Mouse (Mus musculus): Measurements from ENCODE around the gene Cbln3. TPM values are rescaled to one million over a fixed set of nuclear protein-coding genes. Genes with fewer than 3 reads are reported as not detected.

Gene Cbln3
- polyA plus RNA-seq, 1 experiment, result 0.05 TPM

DNA sequence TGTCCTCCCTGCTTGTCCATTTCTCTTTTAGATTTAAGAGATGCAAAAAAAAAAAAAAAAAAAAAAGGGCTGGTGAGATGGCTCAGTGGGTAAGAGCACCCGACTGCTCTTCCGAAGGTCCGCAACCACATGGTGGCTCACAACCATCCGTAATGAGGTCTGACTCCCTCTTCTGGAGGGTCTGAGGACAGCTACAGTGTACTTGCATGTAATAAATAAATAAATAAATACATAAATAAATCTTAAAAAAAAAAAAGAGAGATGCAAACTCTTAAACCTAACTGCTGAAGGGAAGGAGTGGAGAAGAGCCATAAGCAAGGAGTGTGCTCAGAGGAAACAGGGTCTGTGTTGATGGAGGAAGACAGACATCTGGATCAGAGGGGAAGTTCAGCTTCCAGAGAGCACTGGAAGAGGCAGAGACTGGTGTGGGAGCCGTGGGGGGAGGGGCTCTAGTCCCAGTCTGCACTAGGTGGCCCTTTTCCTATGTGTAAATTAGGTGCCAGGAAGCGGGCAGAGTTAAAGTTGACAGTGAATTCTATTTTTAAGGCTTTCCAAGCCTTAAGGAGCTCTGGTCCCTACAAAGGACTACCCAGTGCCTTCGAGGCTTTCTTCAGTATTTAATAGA is 5.8 kb downstream of the Cbln3 start:
- Histone ChIP-seq H3ac (ENCODE audit: control insufficient read depth, insufficient read length, low read depth) (no peak overlapping the region), H3K27me3 (ENCODE audit: control insufficient read depth, insufficient read depth, insufficient read length) (no peaks in the 10 kb centered on the region), H3K79me3 (ENCODE audit: low read depth) (no peaks in the 10 kb centered on the region), H3K4me3 (ENCODE audit: insufficient read depth, poor library complexity, severe bottlenecking) (no peak overlapping the region), H3K79me2 (ENCODE audit: control insufficient read depth, insufficient read depth) (no peaks in the 10 kb centered on the region), H3K36me3 (ENCODE audit: control insufficient read depth, insufficient read depth) (no peaks in the 10 kb centered on the region)
- TF ChIP-seq USF1 (IDR thresholded peaks at IDR 0.05; ENCODE audit: low read depth) (no peak), CTCF (IDR thresholded peaks at IDR 0.05; ENCODE audit: control insufficient read depth, insufficient read depth, insufficient read length) (no peak), MAX (IDR thresholded peaks at IDR 0.05) (no peak), MYOG (IDR thresholded peaks at IDR 0.05; ENCODE audit: control insufficient read depth, extremely low read depth, insufficient read length) (no peak), CEBPB (IDR thresholded peaks at IDR 0.05; ENCODE audit: low read depth) (no peak), MYOD1 (IDR thresholded peaks at IDR 0.05; ENCODE audit: control insufficient read depth, insufficient read length, low read depth) (no peak), FOSL1 (IDR thresholded peaks at IDR 0.05; ENCODE audit: insufficient read depth, low read length, poor library complexity, severe bottlenecking) (no peak)

- no peaks in the 10 kb centered on the region for H3K36me3 ChIP-seq (ENCODE audit: control insufficient read depth, insufficient read depth)
- H3K27me3 ChIP-seq (ENCODE audit: control insufficient read depth, insufficient read depth, insufficient read length), result no peaks in the 10 kb centered on the region
- no peaks in the 10 kb centered on the region for H3K79me3 ChIP-seq (ENCODE audit: low read depth)
- H3K4me3 ChIP-seq (ENCODE audit: insufficient read depth, poor library complexity, severe bottlenecking), result no peak overlapping the region
- TF ChIP-seq FOSL1 (IDR thresholded peaks at IDR 0.05; ENCODE audit: insufficient read depth, low read length, poor library complexity, severe bottlenecking) (no peak), CTCF (IDR thresholded peaks at IDR 0.05; ENCODE audit: control insufficient read depth, insufficient read depth, insufficient read length) (no peak), MYOD1 (IDR thresholded peaks at IDR 0.05; ENCODE audit: control insufficient read depth, insufficient read length, low read depth) (no peak), CEBPB (IDR thresholded peaks at IDR 0.05; ENCODE audit: low read depth) (no peak), USF1 (IDR thresholded peaks at IDR 0.05; ENCODE audit: low read depth) (no peak), MYOG (IDR thresholded peaks at IDR 0.05; ENCODE audit: control insufficient read depth, extremely low read depth, insufficient read length) (no peak), MAX (IDR thresholded peaks at IDR 0.05) (no peak)
- H3K79me2 ChIP-seq (ENCODE audit: control insufficient read depth, insufficient read depth), result no peaks in the 10 kb centered on the region
- no peak overlapping the region for H3ac ChIP-seq (ENCODE audit: control insufficient read depth, insufficient read length, low read depth)
These were observed 6.5 kb downstream of the Cbln3 start for GRCm38 (mm10) chr14:55877469-55878315.

GRCm38 (mm10) chr14:55873714-55874683 is 10.2 kb downstream of the Cbln3 start:
- Histone ChIP-seq H3K27me3 (ENCODE audit: control insufficient read depth, insufficient read depth, insufficient read length) (no peaks in the 10 kb centered on the region), H3K79me2 (ENCODE audit: control insufficient read depth, insufficient read depth) (no peaks in the 10 kb centered on the region), H3K4me3 (ENCODE audit: insufficient read depth, poor library complexity, severe bottlenecking) (no peak overlapping the region), H3K79me3 (ENCODE audit: low read depth) (no peaks in the 10 kb centered on the region), H3ac (ENCODE audit: control insufficient read depth, insufficient read length, low read depth) (peak overlapping the region; percentile 34), H3K36me3 (ENCODE audit: control insufficient read depth, insufficient read depth) (no peaks in the 10 kb centered on the region)
- TF ChIP-seq FOSL1 (IDR thresholded peaks at IDR 0.05; ENCODE audit: insufficient read depth, low read length, poor library complexity, severe bottlenecking) (no peak), CTCF (IDR thresholded peaks at IDR 0.05; ENCODE audit: control insufficient read depth, insufficient read depth, insufficient read length) (peak; percentile 94)

DNA sequence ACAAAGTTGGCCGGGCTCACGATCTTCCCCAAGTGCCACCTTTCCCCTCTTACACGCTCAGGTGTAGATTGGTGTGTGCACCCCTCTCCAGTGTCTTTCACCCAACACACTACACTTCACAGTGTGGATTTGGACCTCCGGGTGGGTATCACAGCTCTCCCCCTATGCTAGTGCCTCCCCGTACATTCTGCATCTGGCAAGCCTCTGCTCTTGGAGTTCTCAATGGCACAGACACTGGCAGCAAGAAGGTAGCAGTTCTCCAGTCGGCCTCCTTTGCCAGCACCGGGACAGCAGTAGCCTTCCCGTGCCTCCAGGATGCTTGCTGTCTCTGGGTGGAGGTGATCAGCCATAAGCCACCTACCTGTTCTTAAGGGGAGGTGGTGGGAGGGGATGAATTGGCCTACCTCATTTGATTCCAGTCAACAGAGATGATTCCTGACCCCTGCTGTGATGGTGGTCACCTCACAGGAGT is 10.9 kb downstream of the Cbln3 start:
- H3K36me3 ChIP-seq (ENCODE audit: control insufficient read depth, insufficient read depth), result no peaks in the 10 kb centered on the region
- no peaks in the 10 kb centered on the region for H3K79me2 ChIP-seq (ENCODE audit: control insufficient read depth, insufficient read depth)
- H3ac ChIP-seq (ENCODE audit: control insufficient read depth, insufficient read length, low read depth), result no peak overlapping the region
- no peak overlapping the region for H3K4me3 ChIP-seq (ENCODE audit: insufficient read depth, poor library complexity, severe bottlenecking)
- TF ChIP-seq CTCF (IDR thresholded peaks at IDR 0.05; ENCODE audit: control insufficient read depth, insufficient read depth, insufficient read length) (no peak), USF1 (IDR thresholded peaks at IDR 0.05; ENCODE audit: low read depth) (no peak), MYOD1 (IDR thresholded peaks at IDR 0.05; ENCODE audit: control insufficient read depth, insufficient read length, low read depth) (no peak), MAX (IDR thresholded peaks at IDR 0.05) (no peak), MYOG (IDR thresholded peaks at IDR 0.05; ENCODE audit: control insufficient read depth, extremely low read depth, insufficient read length) (no peak), FOSL1 (IDR thresholded peaks at IDR 0.05; ENCODE audit: insufficient read depth, low read length, poor library complexity, severe bottlenecking) (no peak)
- H3K27me3 ChIP-seq (ENCODE audit: control insufficient read depth, insufficient read depth, insufficient read length), result no peaks in the 10 kb centered on the region
- H3K79me3 ChIP-seq (ENCODE audit: low read depth), result no peaks in the 10 kb centered on the region

DNA sequence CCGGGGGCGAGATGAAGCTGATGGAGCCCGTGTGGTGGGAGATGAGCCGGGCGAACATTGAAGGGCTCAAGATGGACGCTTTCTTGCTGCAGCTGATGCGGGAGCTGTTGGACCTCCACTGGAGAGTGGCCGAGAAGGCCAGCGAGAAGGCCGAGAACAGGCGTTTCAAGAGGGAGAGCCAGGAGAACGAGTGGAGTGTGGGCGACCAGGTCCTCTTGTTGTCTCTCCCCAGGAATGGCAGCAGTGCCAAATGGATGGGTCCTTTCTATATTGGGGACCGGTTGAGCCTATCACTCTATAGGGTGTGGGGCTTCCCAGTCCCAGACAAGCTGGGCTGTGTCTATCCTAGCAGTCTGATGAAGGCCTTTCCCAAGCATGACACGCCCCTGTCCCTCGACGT is 11.6 kb downstream of the Cbln3 start:
- Histone ChIP-seq H3K36me3 (ENCODE audit: control insufficient read depth, insufficient read depth) (no peaks in the 10 kb centered on the region), H3K27me3 (ENCODE audit: control insufficient read depth, insufficient read depth, insufficient read length) (no peaks in the 10 kb centered on the region), H3ac (ENCODE audit: control insufficient read depth, insufficient read length, low read depth) (no peak overlapping the region), H3K79me2 (ENCODE audit: control insufficient read depth, insufficient read depth) (no peaks in the 10 kb centered on the region), H3K79me3 (ENCODE audit: low read depth) (no peaks in the 10 kb centered on the region), H3K4me3 (ENCODE audit: insufficient read depth, poor library complexity, severe bottlenecking) (no peak overlapping the region)
- TF ChIP-seq MAX (IDR thresholded peaks at IDR 0.05), result no peak
- no peak for TF ChIP-seq USF1 (IDR thresholded peaks at IDR 0.05; ENCODE audit: low read depth)
- TF ChIP-seq CTCF (IDR thresholded peaks at IDR 0.05; ENCODE audit: control insufficient read depth, insufficient read depth, insufficient read length), result no peak
- TF ChIP-seq FOSL1 (IDR thresholded peaks at IDR 0.05; ENCODE audit: insufficient read depth, low read length, poor library complexity, severe bottlenecking), result no peak
- TF ChIP-seq CEBPB (IDR thresholded peaks at IDR 0.05; ENCODE audit: low read depth), result no peak
- TF ChIP-seq MYOD1 (IDR thresholded peaks at IDR 0.05; ENCODE audit: control insufficient read depth, insufficient read length, low read depth), result no peak
- no peak for TF ChIP-seq MYOG (IDR thresholded peaks at IDR 0.05; ENCODE audit: control insufficient read depth, extremely low read depth, insufficient read length)

All from C2C12 (cell line).